Mouse (Mus musculus) kidney, postnatal 0 days (tissue): ENCODE results near the gene Pik3cb. TPM values are rescaled to one million over a fixed set of nuclear protein-coding genes. Genes with fewer than 3 reads are reported as not detected.

ENCODE experiments used
- ATAC-seq: fragments of 200-750 bp; cut with Nextera tagmentation; replicated peaks from 2 replicates; pipeline ENCODE4 v1.8.0; 2017; ENCODE audit warnings: low read depth, moderate number of reproducible peaks, moderate TSS enrichment, moderate library complexity; ENCODE audit not compliant: low FRiP score
- DNase-seq: peaks from one replicate; pipeline ENCODE4 v3.0.0-alpha.2; 2016; ENCODE audit warnings: low spot score
- H3K27ac ChIP-seq: fragments of 300-500 bp; sonication (generic); 2 replicates; pipeline ENCODE4 v1.5.1; 2014; ENCODE audit warnings: mild to moderate bottlenecking
- H3K27me3 ChIP-seq: fragments of 300-500 bp; sonication (generic); 2 replicates; pipeline ENCODE4 v1.6.1; 2014; ENCODE audit warnings: low read length, mixed read lengths; ENCODE audit not compliant: insufficient read depth
- H3K36me3 ChIP-seq: fragments of 300-500 bp; sonication (generic); 2 replicates; pipeline ENCODE4 v1.6.1; 2014; ENCODE audit warnings: low read length, mixed read lengths; ENCODE audit not compliant: insufficient read depth
- H3K4me1 ChIP-seq: fragments of 300-500 bp; sonication (generic); replicated peaks from 2 replicates; pipeline ENCODE4 v1.6.1; 2014; ENCODE audit warnings: antibody characterized with exemption, low read length, mixed read lengths; ENCODE audit not compliant: insufficient read depth
- H3K4me2 ChIP-seq: fragments of 300-500 bp; sonication (generic); 2 replicates; pipeline ENCODE4 v1.6.1; 2014; ENCODE audit warnings: mild to moderate bottlenecking, low read length, moderate library complexity, mixed read lengths
- H3K4me3 ChIP-seq: fragments of 300-500 bp; sonication (generic); replicated peaks from 2 replicates; pipeline ENCODE4 v1.5.1; 2014; ENCODE audit warnings: low read depth, low read length
- H3K9ac ChIP-seq: fragments of 300-500 bp; sonication (generic); 2 replicates; pipeline ENCODE4 v1.6.1; 2014; ENCODE audit warnings: low read depth, low read length
- H3K9me3 ChIP-seq: fragments of 300-500 bp; sonication (generic); replicated peaks from 2 replicates; pipeline ENCODE4 v1.6.1; 2016; ENCODE audit warnings: low read length, inconsistent platforms, mixed read lengths
- CTCF ChIP-seq: IDR thresholded peaks from 2 replicates; pipeline ENCODE4 v1.5.1; 2016; ENCODE audit warnings: antibody characterized with exemption, low read depth, mild to moderate bottlenecking, moderate library complexity
- WGBS: fragments of 180-500 bp; shearing (Covaris S2); extraction: QIAGEN DNeasy Blood & Tissue Kit; methylation state at CpG from one replicate; pipeline ENCODE4 v1.1.7; 2014; 5-methylcytosine and 5-hydroxymethylcytosine counted together
- polyA plus RNA-seq: library from polyadenylated mRNA; unstranded; fragments of >200 nt; fragmentation: Nextera tagmentation; extraction: Ambion mirVana; gene quantifications from 2 replicates; pipeline ENCODE4 v1.2.1, GENCODE M21; 2015

Pik3cb gene
- polyA plus RNA-seq, 1 experiment from 2014 or later: 1.3 TPM

DNA sequence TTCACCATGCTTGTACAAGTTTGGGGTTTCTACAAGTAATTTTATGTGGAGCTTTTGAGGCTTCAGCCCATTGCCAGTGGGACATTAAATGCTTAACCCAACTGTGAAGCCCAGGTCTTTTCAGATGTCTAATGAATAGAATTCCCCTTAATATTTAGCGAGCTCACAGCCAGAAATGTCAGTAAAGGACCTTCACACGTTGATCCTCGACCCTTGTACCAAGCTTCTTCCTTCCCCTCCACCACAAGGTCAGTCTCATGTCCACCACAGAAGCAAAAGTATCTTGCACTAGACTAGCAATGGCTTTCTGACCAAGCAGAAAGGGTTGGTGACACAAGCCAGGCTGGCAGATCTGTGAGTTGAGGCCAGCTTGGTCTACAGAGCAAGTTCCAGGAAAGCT is 750 bp upstream of the Pik3cb start:
- no peak overlapping the region for H3K27ac ChIP-seq
- no peaks in the 10 kb centered on the region for H3K36me3 ChIP-seq
- no peak for DNase-seq
- TF ChIP-seq CTCF: no peak
- H3K4me1 ChIP-seq: no peaks in the 10 kb centered on the region
- H3K9me3 ChIP-seq: no peaks in the 10 kb centered on the region
- no peak overlapping the region for H3K4me2 ChIP-seq
- H3K9ac ChIP-seq: no peak overlapping the region
- no peaks in the 10 kb centered on the region for H3K27me3 ChIP-seq
- H3K4me3 ChIP-seq: no peak overlapping the region
- ATAC-seq: no peak
- 41% methylated on average over 3 of the region's 3 CpGs for WGBS

GRCm38 (mm10) chr9:99139194-99140023 is 1.0 kb downstream of the Pik3cb start:
- peak; percentile 79 for ATAC-seq
- peak; percentile 19 for DNase-seq

GRCm38 (mm10) chr9:99137301-99137700 is 3.1 kb downstream of the Pik3cb start:
- Histone ChIP-seq H3K9me3 (no peaks in the 10 kb centered on the region), H3K4me3 (no peak overlapping the region), H3K36me3 (no peaks in the 10 kb centered on the region), H3K27ac (no peak overlapping the region), H3K9ac (no peak overlapping the region), H3K4me1 (no peaks in the 10 kb centered on the region), H3K4me2 (no peak overlapping the region), H3K27me3 (no peaks in the 10 kb centered on the region)
- TF ChIP-seq CTCF: no peak
- DNase-seq (no peak), ATAC-seq (no peak)
- 81% methylated on average over 5 of the region's 5 CpGs for WGBS

More at GRCm38 (mm10) chr9:99139194-99140023, 1.0 kb downstream of the Pik3cb start:
- Histone ChIP-seq H3K27me3 (no peaks in the 10 kb centered on the region), H3K36me3 (no peaks in the 10 kb centered on the region), H3K9me3 (no peaks in the 10 kb centered on the region), H3K4me3 (peak overlapping the region; percentile 85), H3K9ac (peak overlapping the region; percentile 87), H3K4me1 (no peaks in the 10 kb centered on the region), H3K4me2 (peak overlapping the region; percentile 81), H3K27ac (no peak overlapping the region)
- under 1% methylated on average over 45 of the region's 77 CpGs for WGBS
- TF ChIP-seq CTCF: no peak

DNA sequence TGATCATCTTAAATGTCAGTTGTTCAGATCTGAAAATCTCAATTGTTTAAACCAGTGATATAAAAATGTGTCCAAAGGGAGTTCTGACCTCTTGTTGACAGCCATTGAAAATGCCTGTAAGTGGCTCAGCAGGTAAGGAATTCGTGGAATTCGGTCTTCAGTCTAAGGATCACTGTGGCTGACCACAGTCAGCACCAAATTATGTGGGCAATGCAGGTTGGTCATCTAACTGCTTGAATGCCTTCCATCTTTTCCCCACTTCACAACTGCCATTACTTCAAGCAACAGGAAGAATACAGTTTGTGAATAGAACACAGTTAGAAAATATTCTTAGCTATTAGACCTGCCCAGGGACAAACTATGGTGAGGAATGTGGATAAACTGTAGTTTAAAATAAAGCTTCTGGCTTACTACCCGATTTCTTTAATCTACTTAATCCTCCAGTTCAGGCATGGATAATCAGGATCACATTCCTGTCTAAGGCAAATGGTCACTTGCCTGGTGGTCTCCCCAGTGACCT is 8.4 kb downstream of the Pik3cb start:
- DNase-seq (peak; percentile 10), ATAC-seq (no peak)
- Histone ChIP-seq H3K9ac (no peak overlapping the region), H3K4me2 (no peak overlapping the region), H3K27ac (no peak overlapping the region), H3K4me1 (no peaks in the 10 kb centered on the region), H3K4me3 (no peak overlapping the region), H3K9me3 (no peaks in the 10 kb centered on the region), H3K27me3 (no peaks in the 10 kb centered on the region), H3K36me3 (no peaks in the 10 kb centered on the region)
- 41% methylated on average over 3 of the region's 3 CpGs for WGBS
- TF ChIP-seq CTCF: no peak

- no peak for TF ChIP-seq CTCF
- H3K4me2 ChIP-seq: no peak overlapping the region
- no peaks in the 10 kb centered on the region for H3K9me3 ChIP-seq
- DNase-seq (no peak), ATAC-seq (no peak)
- no peak overlapping the region for H3K4me3 ChIP-seq
- no peak overlapping the region for H3K9ac ChIP-seq
- H3K27me3 ChIP-seq: no peaks in the 10 kb centered on the region
- no peaks in the 10 kb centered on the region for H3K4me1 ChIP-seq
- WGBS: 86% methylated on average over 4 of the region's 4 CpGs
- no peak overlapping the region for H3K27ac ChIP-seq
- no peaks in the 10 kb centered on the region for H3K36me3 ChIP-seq
These were observed 9.3 kb downstream of the Pik3cb start for GRCm38 (mm10) chr9:99131119-99131518.

- no peak for TF ChIP-seq CTCF
- Histone ChIP-seq H3K36me3 (no peaks in the 10 kb centered on the region), H3K9me3 (no peaks in the 10 kb centered on the region), H3K9ac (no peak overlapping the region), H3K27me3 (no peaks in the 10 kb centered on the region), H3K27ac (no peak overlapping the region), H3K4me3 (no peak overlapping the region), H3K4me1 (no peaks in the 10 kb centered on the region), H3K4me2 (no peak overlapping the region)
- ATAC-seq: no peak
- no peak for DNase-seq
- 65% methylated on average over 7 of the region's 7 CpGs for WGBS
These were observed 12.8 kb downstream of the Pik3cb start for GRCm38 (mm10) chr9:99127578-99127977.
